Mouse (Mus musculus): ENCODE data around the gene Pde1b.

- TF ChIP-seq POLR2A (IDR thresholded peaks at IDR 0.05; ENCODE audit: borderline replicate concordance, insufficient read depth, low read length) (no peak), CTCF (IDR thresholded peaks at IDR 0.05; ENCODE audit: borderline replicate concordance, insufficient read depth, low read depth, low read length) (no peak)
Observed at GRCm38 (mm10) chr15:103542526-103542925, 39.7 kb downstream of the Pde1b start.
